Mouse (Mus musculus) embryonic facial prominence, embryonic 13.5 days (tissue): ENCODE results near the gene Tbcd. TPM values are rescaled to one million over a fixed set of nuclear protein-coding genes. Genes with fewer than 3 reads are reported as not detected.

ENCODE experiments used
- ATAC-seq: fragments of 200-750 bp; cut with Nextera tagmentation; 2 replicates; pipeline ENCODE4 v1.8.0; 2017; ENCODE audit warnings: low read depth; ENCODE audit not compliant: insufficient number of reproducible peaks, insufficient read depth, low FRiP score, low TSS enrichment
- H3K27ac ChIP-seq: fragments of 300-500 bp; sonication (generic); 2 replicates; pipeline ENCODE4 v1.5.1; 2015; ENCODE audit warnings: moderate library complexity, mild to moderate bottlenecking, inconsistent platforms
- H3K27me3 ChIP-seq: fragments of 300-500 bp; sonication (generic); 2 replicates; pipeline ENCODE4 v1.6.1; 2015; ENCODE audit warnings: mild to moderate bottlenecking, inconsistent platforms
- H3K36me3 ChIP-seq: fragments of 300-500 bp; sonication (generic); 2 replicates; pipeline ENCODE4 v1.6.1; 2015; ENCODE audit warnings: mild to moderate bottlenecking, inconsistent platforms
- H3K4me1 ChIP-seq: fragments of 300-500 bp; sonication (generic); 2 replicates; pipeline ENCODE4 v1.6.1; 2015; ENCODE audit warnings: inconsistent platforms
- H3K4me2 ChIP-seq: fragments of 300-500 bp; sonication (generic); 2 replicates; pipeline ENCODE4 v1.6.1; 2015; ENCODE audit warnings: moderate library complexity, mild to moderate bottlenecking, inconsistent platforms
- H3K4me3 ChIP-seq: fragments of 300-500 bp; sonication (generic); 2 replicates; pipeline ENCODE4 v1.5.1; 2015; ENCODE audit warnings: mild to moderate bottlenecking, inconsistent platforms
- H3K9ac ChIP-seq: fragments of 300-500 bp; sonication (generic); 2 replicates; pipeline ENCODE4 v1.6.1; 2015; ENCODE audit warnings: mild to moderate bottlenecking, inconsistent platforms
- H3K9me3 ChIP-seq: fragments of 300-500 bp; sonication (generic); 2 replicates; pipeline ENCODE4 v1.6.1; 2016; ENCODE audit warnings: inconsistent platforms
- WGBS: fragments of 180-500 bp; shearing (Covaris S2); methylation state at CpG from one replicate; pipeline ENCODE4 v1.1.7; 2015; ENCODE audit warnings: mixed read lengths; 5-methylcytosine and 5-hydroxymethylcytosine counted together
- polyA plus RNA-seq: library from polyadenylated mRNA; unstranded; fragments of >200 nt; fragmentation: Nextera tagmentation; extraction: Ambion mirVana; gene quantifications from 2 replicates; pipeline ENCODE4 v1.2.1, GENCODE M21; 2015

The Tbcd gene
- polyA plus RNA-seq, 1 experiment from 2014 or later, result 42.5 TPM

GRCm38 (mm10) chr11:121543922-121544321, 92.2 kb downstream of the Tbcd start:
- peak overlapping the region; percentile 86 for H3K27ac ChIP-seq

GRCm38 (mm10) chr11:121544755-121545397, 93.1 kb downstream of the Tbcd start:
- Histone ChIP-seq H3K4me1 (peaks cover 37% of the 10 kb centered on the region), H3K27ac (peak overlapping the region; percentile 86), H3K27me3 (no peaks in the 10 kb centered on the region), H3K4me2 (no peak overlapping the region), H3K4me3 (no peak overlapping the region), H3K9ac (0 out of 2 replicates have a peak overlapping the region, but pooled peaks have one; percentile 27), H3K9me3 (no peaks in the 10 kb centered on the region), H3K36me3 (peaks cover 11% of the 10 kb centered on the region; the same call in 1 of the 2 replicates)
- ATAC-seq, result no peak
- 52% methylated on average over 7 of the region's 7 CpGs for WGBS

More at GRCm38 (mm10) chr11:121543922-121544321, 92.2 kb downstream of the Tbcd start:
- Histone ChIP-seq H3K9ac (no peak overlapping the region), H3K4me3 (no peak overlapping the region), H3K9me3 (no peaks in the 10 kb centered on the region), H3K27me3 (no peaks in the 10 kb centered on the region), H3K4me2 (peak overlapping the region; percentile 7; the same call in 1 of the 2 replicates), H3K36me3 (peaks cover 11% of the 10 kb centered on the region; the same call in 1 of the 2 replicates), H3K4me1 (peaks cover 28% of the 10 kb centered on the region)
- WGBS, result 79% methylated on average over 9 of the region's 9 CpGs
- 0 out of 2 replicates have a peak, but pooled peaks have one; percentile 52 for ATAC-seq

GRCm38 (mm10) chr11:121545398-121546034, 93.8 kb downstream of the Tbcd start:
- no peak overlapping the region for H3K4me3 ChIP-seq
- no peaks in the 10 kb centered on the region for H3K27me3 ChIP-seq
- no peaks in the 10 kb centered on the region for H3K9me3 ChIP-seq
- peak overlapping the region; percentile 86 for H3K27ac ChIP-seq
- no peak overlapping the region for H3K9ac ChIP-seq
- 62% methylated on average over 3 of the region's 3 CpGs for WGBS
- 0 out of 2 replicates have a peak, but pooled peaks have one; percentile 38 for ATAC-seq
- no peak overlapping the region for H3K4me2 ChIP-seq
- H3K36me3 ChIP-seq, result peaks cover 17% of the 10 kb centered on the region; the same call in 1 of the 2 replicates
- H3K4me1 ChIP-seq, result peaks cover 44% of the 10 kb centered on the region

GRCm38 (mm10) chr11:121547234-121547633, 95.5 kb downstream of the Tbcd start:
- 89% methylated on average over 5 of the region's 5 CpGs for WGBS

GRCm38 (mm10) chr11:121547925-121548324, 96.2 kb downstream of the Tbcd start:
- Histone ChIP-seq H3K36me3 (0 out of 2 replicates have a peak, but pooled peaks cover 7% of the 10 kb centered on the region), H3K4me2 (no peak overlapping the region), H3K27ac (no peak overlapping the region), H3K9ac (no peak overlapping the region), H3K9me3 (no peaks in the 10 kb centered on the region), H3K4me1 (peaks cover 60% of the 10 kb centered on the region), H3K4me3 (no peak overlapping the region), H3K27me3 (no peaks in the 10 kb centered on the region)
- ATAC-seq, result no peak
- 91% methylated on average over 4 of the region's 4 CpGs for WGBS

More at GRCm38 (mm10) chr11:121547234-121547633, 95.5 kb downstream of the Tbcd start:
- Histone ChIP-seq H3K36me3 (0 out of 2 replicates have a peak, but pooled peaks cover 9% of the 10 kb centered on the region), H3K27ac (no peak overlapping the region), H3K9me3 (no peaks in the 10 kb centered on the region), H3K9ac (no peak overlapping the region), H3K27me3 (no peaks in the 10 kb centered on the region), H3K4me1 (peaks cover 56% of the 10 kb centered on the region), H3K4me3 (no peak overlapping the region), H3K4me2 (no peak overlapping the region)
- ATAC-seq, result no peak

GRCm38 (mm10) chr11:121548996-121549842, 97.5 kb downstream of the Tbcd start:
- 0 out of 2 replicates have a peak overlapping the region, but pooled peaks have one; percentile 64 for H3K27ac ChIP-seq

GRCm38 (mm10) chr11:121549843-121550647, 98.3 kb downstream of the Tbcd start:
- no peak overlapping the region for H3K4me2 ChIP-seq
- ATAC-seq, result no peak; the same call in 1 of the 2 replicates
- H3K27me3 ChIP-seq, result no peaks in the 10 kb centered on the region
- 0 out of 2 replicates have a peak, but pooled peaks cover 7% of the 10 kb centered on the region for H3K36me3 ChIP-seq
- peaks cover 45% of the 10 kb centered on the region for H3K4me1 ChIP-seq
- H3K9me3 ChIP-seq, result no peaks in the 10 kb centered on the region
- WGBS, result 70% methylated on average over 17 of the region's 17 CpGs
- H3K27ac ChIP-seq, result peak overlapping the region; percentile 64
- H3K4me3 ChIP-seq, result no peak overlapping the region
- H3K9ac ChIP-seq, result no peak overlapping the region

More at GRCm38 (mm10) chr11:121548996-121549842, 97.5 kb downstream of the Tbcd start:
- Histone ChIP-seq H3K4me2 (no peak overlapping the region), H3K27me3 (no peaks in the 10 kb centered on the region), H3K9ac (no peak overlapping the region), H3K4me1 (peaks cover 52% of the 10 kb centered on the region), H3K9me3 (no peaks in the 10 kb centered on the region), H3K4me3 (no peak overlapping the region), H3K36me3 (0 out of 2 replicates have a peak, but pooled peaks cover 7% of the 10 kb centered on the region)
- WGBS, result 76% methylated on average over 12 of the region's 12 CpGs
- ATAC-seq, result no peak

- H3K27ac ChIP-seq, result 0 out of 2 replicates have a peak overlapping the region, but pooled peaks have one; percentile 64
- H3K27me3 ChIP-seq, result no peaks in the 10 kb centered on the region
- 86% methylated on average over 5 of the region's 5 CpGs for WGBS
These were observed 99.6 kb downstream of the Tbcd start for GRCm38 (mm10) chr11:121551206-121551799.

GRCm38 (mm10) chr11:121552167-121552566, 100.4 kb downstream of the Tbcd start:
- Histone ChIP-seq H3K9ac (no peak overlapping the region), H3K4me1 (peaks cover 37% of the 10 kb centered on the region), H3K27ac (no peak overlapping the region), H3K9me3 (no peaks in the 10 kb centered on the region), H3K4me2 (no peak overlapping the region), H3K36me3 (peaks cover 7% of the 10 kb centered on the region; the same call in 1 of the 2 replicates), H3K4me3 (no peak overlapping the region), H3K27me3 (no peaks in the 10 kb centered on the region)
- ATAC-seq, result no peak
- 73% methylated on average over 4 of the region's 4 CpGs for WGBS

More at GRCm38 (mm10) chr11:121551206-121551799, 99.6 kb downstream of the Tbcd start:
- Histone ChIP-seq H3K4me3 (no peak overlapping the region), H3K9ac (no peak overlapping the region), H3K4me1 (peaks cover 37% of the 10 kb centered on the region), H3K9me3 (no peaks in the 10 kb centered on the region), H3K4me2 (no peak overlapping the region), H3K36me3 (0 out of 2 replicates have a peak, but pooled peaks cover 7% of the 10 kb centered on the region)
- no peak for ATAC-seq

GRCm38 (mm10) chr11:121552846-121553457, 101.2 kb downstream of the Tbcd start:
- no peak overlapping the region for H3K4me2 ChIP-seq
- H3K4me3 ChIP-seq, result no peak overlapping the region
- no peaks in the 10 kb centered on the region; the same call in 1 of the 2 replicates for H3K9me3 ChIP-seq
- peaks cover 37% of the 10 kb centered on the region for H3K4me1 ChIP-seq
- H3K9ac ChIP-seq, result no peak overlapping the region
- H3K27ac ChIP-seq, result peak overlapping the region; percentile 34; the same call in 1 of the 2 replicates
- H3K36me3 ChIP-seq, result peaks cover 13% of the 10 kb centered on the region; the same call in 1 of the 2 replicates
- H3K27me3 ChIP-seq, result no peaks in the 10 kb centered on the region
- WGBS, result 89% methylated on average over 7 of the region's 7 CpGs
- no peak for ATAC-seq
